Mouse (Mus musculus): ENCODE data around the gene Ube4a. TPM values are rescaled to one million over a fixed set of nuclear protein-coding genes. Genes with fewer than 3 reads are reported as not detected.
"Not testable (repeated sequence)": the region's sequence is repeated elsewhere in the genome, so short reads cannot be mapped to it uniquely, and the experiment has no call there.

Gene Ube4a
- total and polyA plus RNA-seq, 3 experiments = 6.4 to 121 (median 90.8) TPM

DNA sequence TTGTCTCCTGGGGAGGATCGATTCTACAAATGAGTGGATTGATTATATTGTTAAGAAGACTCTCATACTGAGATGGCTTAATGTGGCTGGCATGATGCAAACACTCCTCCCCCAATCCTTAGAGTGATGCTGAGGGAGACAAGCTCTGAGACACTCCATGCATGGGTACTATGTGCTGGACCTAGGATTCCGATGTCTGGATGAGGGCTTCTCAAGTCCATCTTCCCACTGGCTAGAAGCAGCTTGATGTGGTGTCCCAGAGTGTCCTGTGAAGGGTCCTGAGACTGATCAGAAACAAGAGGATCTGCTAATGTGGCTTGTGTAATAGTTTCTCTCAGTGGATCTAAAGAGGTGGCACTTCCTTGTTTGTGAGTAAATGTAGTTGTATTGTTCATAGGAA, 15.7 kb upstream of the Ube4a start:
- DNase-seq = no peak

DNA sequence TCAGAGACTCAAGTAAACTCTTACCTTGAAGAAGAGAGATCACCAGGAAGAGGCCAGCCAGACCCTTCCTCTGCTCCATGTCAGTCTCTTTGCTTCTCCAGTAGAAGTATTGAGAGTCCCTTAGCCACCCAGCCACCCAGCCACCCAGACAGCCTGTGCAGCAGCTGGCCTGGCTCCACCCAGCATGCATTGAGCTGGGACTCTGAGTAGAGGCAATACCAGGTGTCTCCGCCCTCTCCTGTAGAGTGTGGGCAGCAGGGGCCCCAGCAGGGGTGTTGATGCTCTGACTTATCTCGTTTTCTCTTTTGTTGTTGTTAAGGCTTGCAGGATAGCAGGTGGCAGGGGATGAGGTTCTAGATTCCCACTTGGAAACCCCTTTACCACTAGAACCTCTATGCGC, 14.8 kb upstream of the Ube4a start, which contains the start of gene Cd3g:
Gene Cd3g (minus strand): TSS at position 190 of the 400 bp plus-strand sequence.
- DNase-seq = no peak

DNA sequence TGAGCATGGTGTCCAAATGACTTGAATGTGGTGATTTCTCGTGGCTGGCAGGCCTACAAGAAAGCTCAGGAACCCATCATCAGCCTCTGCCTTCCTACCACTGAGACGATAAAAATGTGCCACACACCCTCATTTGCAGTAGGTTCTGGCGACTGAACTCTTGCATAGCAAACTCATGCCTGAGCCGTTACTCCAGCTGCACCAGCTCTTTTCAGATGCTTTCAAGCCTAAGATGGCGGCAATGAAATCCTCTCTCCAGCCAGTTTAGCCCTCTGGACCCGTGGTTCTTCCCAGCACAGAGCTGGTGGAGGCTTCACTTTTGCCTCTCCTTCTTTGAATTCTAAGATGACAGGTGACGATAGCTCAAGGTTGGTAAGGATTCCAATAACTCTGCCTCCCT, 14.4 kb upstream of the Ube4a start:
- no peak for DNase-seq

DNA sequence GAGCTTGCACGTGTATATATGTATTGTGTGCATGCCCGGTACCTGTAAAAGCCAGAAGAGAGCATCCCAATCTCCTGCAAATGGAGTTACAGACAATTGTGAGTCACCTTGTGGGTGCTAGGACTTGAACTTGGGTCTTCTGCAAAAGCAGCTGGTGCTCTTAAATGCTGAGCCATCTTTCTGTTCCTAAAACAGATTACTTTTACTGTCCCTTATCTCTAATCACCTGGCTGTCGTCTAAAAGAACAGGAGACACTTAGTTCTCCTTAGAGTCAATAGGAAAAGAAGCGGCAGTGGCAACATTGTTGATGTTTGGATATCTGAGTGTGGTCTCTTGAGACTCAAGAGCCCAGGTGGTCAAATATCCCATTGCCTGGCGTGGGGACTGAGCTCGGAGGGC, 12.4 kb upstream of the Ube4a start:
- DNase-seq = no peak

DNA sequence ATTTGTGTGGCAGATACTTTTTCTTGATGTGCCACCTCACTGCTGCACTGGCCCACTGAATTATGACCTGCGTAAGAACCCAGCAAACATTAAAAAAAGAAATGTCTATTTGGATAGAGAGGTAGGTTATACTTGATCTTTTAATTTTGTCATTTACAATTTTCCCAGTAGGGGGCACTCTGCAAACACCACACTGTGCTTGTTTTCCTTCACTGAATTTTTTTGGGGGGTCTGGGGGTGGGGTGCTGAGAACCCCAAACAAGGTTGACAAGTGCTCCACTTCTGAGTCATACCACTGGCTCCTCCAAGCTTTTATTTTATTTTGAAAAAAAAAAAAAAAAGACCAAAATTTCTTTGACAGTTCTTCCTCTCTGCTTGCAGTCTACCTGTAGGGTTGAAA, 4.0 kb upstream of the Ube4a start:
- DNase-seq = no peak

DNA sequence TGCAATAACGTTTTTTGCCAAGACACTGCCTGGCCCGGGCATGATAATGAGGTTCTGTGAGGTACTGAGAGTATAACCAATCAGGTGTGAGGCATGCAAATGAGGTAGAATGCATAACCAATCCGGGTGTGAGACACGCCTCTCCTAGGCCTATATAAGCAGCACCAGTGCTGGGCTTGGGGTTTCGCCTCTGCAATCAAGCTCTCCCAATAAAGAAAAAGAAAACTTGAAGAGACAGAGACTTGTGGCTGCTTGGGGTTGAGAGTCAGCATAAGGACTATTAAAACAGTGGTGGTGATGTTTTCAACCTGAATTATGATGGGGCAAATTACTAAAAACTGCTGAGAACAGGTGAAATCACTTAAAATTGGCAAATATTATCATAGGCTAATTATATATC, 2.4 kb upstream of the Ube4a start:
- not testable (repeated sequence) for DNase-seq

DNA sequence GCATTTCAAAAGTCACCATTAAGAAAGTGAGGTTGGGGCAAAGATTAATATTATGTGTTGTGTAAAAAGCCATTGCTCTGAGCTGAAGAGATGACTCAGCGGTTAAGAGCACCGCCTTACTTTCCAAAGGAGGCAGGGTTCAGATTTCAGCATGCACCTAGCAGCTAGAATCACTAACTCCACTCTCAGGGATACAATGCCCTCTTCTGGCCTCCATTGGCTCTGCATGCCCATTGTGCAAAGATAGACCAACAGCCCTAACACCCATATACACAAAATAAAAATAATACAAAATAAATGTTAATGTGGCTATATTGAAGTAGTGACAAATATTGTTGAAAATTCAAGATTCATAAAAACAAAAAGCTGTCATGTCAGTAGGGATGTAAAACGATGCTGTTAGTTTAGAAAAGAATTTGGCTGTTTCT, 1.4 kb upstream of the Ube4a start:
- DNase-seq = peak; percentile 87

DNA sequence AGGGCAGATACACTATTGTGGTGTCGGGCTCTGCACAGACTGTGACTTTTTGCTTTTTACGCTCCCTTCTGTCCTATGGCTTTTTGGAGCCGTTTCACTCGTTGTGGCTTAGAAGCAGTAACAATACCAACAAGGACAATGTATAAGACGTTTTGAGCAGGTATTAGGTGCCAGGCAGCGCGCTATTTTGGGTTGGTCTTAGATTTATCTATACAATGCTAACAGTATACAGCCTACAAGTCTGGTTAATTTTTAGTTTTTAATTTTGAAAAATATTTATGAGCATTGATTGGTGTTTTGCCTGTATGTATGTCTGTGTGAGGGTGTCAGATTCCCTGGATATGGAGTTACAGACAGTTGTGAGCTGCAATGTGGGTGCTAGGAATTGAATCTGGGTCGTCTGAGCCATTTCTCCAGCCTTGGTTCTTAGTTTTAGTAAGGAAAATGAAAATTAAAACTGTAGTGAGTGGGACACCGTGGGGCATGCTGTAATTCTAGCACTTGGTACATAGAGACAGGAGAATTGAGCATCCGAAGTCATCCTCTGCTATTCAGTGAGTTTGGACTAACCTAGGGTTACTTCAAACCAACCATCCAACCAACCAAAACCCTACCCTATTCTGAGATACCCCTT, 550 bp upstream of the Ube4a start:
- peak; percentile 6 for DNase-seq

DNA sequence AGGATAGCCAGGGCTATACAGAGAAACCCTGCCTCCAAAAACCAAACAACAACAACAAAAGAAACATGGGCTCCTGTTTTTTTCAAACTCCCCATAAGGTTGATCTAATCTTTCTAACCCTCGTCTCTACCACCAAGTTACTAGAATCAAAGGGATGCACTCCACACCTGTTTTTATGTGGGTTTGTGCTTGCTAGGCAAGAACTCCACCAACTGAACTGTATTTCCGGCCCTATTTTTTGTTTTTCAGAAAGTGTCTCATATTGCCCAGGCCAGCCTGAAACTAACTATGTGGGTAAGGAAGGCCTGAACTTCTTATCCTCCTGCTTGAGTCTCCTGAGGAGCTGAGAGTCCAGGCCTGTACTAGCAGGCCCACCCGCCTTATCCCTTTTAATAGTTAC, 11.0 kb downstream of the Ube4a start:
- no peak for DNase-seq

DNA sequence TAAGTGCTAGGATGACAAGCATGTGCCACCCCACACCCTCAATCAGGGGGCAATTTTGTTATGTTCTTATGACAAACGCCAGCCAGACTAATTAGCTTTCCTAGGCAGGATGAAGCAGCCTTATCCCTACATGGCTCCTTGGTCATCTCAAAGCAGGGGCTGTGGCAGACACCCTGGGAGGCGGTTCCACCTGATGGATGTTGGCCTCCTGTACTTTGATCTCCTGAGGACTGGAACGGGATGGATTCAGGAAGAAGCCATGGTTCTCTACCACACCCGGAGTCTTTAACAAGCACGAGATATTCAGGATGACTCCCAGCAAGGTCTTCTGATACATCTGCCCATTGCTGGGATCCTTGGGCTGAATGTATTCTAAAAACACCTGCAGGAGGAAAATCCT, 17.6 kb downstream of the Ube4a start:
- DNase-seq = no peak

DNA sequence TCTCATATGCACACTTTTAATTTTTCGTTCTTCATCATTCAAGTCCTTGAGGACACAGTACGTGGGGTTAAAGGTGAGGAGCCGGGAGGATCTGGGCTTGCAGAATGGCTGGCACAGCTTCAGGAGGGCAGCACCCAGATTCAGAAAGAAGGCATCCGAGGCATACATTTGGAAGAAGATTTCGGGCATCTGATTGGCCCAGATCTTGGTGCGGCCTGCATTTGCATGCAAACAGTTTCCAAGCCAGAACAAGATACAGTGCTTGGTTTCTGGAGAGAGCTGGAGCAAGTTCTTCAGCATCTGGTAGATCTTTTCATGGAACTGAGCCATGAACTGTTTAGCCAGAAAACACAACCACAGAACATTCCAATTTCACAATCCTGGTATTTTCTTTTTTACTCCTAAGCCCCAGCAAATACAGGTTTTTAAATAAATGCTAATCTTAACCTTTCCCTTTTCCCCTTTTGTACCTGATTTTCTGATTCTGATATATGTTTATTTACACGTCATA, 19.2 kb downstream of the Ube4a start:
- no peak for DNase-seq

DNA sequence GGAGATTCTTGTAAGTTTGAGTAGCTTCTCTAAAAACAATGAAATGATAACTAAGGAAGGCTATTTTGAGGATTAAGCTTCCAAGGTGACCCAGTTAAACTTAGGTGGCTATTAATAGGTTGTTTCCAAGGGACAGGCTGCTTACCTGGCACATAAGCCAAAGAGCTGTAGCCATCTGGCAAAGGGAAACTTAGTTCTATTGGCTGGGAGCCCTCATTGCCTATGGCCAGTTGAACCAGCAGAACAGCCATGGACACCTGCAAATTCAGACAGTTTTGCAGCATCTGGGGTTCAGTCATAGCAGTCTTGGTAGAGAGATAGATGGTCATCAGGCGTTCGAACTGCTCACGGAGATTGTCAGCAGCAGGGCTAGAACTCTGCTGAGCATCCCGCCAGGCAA, 23.0 kb downstream of the Ube4a start:
- DNase-seq = no peak

DNA sequence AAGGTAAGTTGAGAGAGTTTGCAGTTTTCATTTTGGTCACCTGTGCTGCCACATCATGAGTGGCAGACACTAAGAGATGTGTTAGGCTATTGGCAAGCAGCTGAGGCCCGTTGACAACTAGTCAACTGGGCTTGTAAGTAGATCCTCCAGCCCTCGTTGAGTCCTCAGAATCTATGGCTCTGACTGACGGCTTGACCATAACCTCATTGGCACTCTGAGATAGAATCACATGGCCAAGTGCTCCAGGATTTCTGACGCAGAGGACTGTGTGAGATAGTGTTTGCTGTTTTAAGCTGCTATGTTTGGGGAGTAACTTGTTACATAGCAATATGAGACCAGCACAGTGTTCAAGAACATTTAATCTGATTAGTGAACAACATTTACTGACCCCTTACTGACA, 23.6 kb downstream of the Ube4a start:
- no peak for DNase-seq

DNA sequence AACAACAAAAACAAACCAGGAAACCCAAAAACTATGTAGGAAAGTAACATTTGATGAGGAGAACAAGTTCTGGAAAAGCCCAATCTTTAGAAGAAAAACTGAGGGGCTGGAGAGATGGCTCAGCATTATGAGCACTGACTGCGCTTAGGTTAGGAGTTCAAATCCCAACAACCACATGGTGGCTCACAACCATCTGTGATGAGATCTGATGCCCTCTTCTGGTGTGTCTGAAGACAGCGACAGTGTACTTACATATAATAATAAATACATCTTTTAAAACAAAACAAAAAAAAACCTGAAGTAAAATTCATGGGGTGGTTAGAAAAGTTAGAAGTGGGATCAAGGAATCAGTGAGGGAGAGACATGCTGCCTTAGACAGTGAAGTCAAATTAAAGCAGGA, 43.9 kb downstream of the Ube4a start:
- DNase-seq = no peak

DNA sequence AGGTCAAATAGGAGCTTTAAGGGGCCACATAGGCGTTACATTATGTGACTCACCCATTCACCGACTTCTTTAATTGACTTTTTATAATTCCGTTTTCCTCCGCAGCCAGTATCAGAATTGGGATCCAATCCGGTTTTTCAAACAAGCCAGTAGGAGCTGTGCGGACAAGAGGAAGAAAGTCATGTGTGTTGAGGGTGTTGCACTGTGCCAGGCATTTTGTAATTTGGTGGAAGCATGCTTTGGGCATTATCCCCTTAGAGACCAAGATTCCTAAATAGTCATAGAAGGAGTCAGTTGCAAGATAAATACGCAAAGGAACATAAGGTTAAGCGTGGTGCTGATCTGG, 44.3 kb downstream of the Ube4a start:
- DNase-seq = no peak

DNA sequence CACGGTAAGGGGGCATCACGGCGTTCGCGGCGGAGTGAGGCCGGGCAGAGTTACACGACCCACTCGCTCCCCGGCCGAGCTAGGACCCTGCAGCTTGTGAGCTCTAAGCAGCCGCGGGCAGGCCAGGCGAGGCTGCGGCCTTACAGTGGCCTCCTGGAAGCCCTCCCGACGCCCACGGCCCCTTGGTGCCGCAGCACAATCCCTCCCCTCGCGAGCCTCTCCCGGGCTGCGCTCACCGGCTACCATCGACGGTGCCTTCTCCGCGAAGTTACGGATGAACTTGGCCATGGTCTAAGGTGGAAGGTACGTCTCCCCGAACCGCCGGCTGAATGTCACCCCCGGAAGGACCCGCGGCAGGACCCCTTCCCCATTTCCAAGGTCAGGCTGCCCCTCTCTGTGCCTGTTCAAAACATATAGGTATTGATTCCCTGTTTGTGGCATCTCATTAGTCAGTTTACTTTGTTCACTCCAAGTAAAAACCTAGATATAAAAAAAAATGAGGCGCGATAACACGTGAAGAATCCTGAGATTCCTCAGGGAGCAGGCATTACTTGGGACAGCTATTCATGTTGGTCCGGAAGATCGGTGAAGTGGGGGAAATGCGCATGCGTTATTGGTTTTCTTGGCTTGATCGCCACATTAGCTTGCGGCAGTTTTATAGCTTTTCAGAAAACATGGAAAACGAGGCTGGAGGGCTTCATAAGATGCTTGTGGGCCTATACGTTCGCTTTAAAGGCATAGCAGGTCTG, 44.9 kb downstream of the Ube4a start, which contains the start of gene Atp5l:
Gene Atp5l (minus strand): TSS at position 369 of the 749 bp plus-strand sequence.
- DNase-seq = peak; percentile 88

DNA sequence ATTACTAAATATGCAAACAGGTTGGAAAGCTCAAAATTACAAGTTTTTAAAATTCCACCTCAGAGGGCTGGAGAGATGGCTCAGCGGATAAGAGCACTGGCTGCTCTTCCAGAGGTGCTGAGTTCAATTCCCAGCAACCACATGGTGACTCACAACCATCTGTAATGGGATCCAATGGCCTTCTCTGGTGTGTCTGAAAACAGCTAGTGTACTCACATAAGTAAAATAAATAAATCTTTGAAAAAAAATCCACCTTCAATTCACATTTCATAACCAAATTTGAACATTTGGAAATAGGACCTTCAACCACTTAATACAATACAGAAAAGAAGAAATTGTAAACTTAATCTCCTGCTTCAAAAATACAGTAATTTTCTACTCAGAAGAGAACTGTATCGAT, 45.8 kb downstream of the Ube4a start:
- DNase-seq = no peak

DNA sequence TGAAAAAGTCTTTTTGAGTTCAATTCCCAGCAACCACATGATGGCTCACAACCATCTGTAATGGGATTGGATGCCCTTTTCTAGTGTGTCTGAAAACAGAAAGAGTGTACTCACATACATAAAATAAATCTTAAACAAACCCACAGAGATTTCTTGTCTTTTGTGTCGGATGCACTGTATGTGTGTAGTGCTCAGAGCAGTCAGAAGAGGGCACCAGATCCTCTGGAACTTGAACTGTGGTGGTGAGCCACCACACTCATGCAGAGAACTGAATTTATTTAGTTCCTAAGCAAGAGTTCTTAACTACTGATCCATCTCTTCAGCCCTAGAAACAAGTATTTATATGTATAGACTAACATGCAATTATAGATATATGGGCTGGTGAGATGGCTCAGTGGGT, 49.2 kb downstream of the Ube4a start:
- DNase-seq = peak; percentile 23

DNA sequence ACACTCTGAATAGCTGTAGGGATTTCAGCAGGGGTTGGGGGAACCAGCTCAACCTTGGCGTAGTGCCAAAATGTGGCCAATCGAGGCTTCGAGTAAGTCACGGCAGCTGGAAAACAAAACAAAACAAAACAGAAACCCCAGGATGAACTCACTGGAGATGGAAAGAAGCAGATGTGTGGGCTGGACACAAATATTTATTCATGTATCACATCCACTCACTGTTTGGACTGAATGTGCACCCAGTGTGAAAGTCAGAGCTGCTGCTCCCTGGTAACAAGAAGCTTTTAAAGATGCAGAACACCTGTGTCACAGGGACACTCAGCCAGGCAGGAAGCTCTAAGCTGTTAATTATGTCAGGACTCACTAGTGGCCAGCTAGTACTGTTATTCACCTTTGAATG, 50.7 kb downstream of the Ube4a start:
- DNase-seq = no peak

DNA sequence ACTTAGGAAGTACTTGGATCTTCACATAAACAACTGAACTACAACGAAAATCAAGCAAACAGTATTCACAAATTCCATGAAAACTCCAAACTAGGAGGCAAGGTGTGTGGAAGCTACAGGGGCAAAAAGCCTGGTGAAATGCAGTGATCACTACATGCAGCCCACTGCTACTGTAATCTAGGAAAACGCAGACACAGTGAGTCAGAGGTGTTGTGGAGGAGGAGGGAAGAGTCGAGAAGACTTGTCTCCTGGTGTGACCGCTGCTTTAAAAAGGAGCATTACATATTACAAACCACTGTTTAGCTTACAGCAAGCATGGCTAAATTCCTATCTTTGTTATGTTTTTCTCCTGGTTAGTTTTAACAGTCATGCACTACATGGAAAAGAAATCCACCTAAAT, 54.0 kb downstream of the Ube4a start:
- DNase-seq = no peak

DNA sequence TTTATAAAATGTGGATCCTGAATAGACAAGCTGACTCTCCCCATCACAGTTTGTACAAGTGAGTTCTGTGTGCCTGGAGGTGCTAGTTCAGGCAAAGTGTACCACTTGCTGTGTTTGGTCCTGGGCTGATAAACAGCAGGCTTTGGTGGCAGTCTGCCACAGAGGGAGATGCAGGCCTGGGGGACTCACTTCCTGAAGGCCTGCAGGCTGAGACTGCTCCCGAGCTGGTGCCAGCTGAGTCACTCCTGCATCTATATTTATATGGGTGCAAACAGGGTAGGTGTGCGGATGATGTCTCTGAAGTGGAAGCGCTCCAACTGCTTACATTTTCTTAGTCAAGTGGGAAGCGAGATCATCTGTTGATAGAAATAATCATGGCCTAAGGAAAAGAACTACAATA, 59.8 kb downstream of the Ube4a start:
- peak; percentile 33 for DNase-seq

DNA sequence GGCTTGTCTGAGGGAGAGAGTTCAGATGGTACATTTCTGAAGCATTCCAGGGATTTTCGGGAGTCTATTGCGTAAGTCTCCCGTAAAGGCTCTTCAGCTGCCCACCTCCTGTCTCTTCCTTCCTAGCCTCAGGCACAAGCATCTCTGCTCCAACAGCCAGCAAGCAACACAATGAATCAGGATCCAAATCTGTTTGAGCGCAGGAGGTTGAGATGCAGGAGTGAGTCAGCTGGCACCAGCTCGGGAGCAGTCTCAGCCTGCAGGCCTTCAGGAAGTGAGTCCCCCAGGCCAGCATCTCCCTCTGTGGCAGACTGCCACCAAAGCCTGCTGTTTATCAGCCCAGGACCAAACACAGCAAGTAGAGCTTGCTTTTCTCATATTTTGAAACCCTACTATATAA, 60.4 kb downstream of the Ube4a start:
- peak; percentile 84 for DNase-seq

DNA sequence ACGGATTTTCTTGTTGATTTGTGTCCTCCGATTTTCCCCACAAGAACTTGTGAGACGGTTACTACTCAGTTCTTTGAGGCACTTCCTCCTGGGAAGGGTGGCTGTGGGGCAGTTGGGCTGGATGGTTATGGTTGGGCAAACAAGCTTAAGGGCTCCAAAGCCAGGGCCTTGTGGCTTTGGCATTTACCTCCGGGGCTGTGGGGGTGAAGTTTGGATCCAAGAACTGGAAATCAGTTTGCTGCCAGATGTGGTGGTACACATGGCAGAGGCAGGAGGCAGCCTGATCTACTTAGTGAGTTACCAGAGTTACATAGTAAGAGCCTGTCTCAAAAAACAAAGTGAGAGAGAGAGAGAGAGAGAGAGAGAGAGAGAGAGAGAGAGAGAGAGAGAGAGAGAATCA, 61.5 kb downstream of the Ube4a start:
- no peak for DNase-seq

DNA sequence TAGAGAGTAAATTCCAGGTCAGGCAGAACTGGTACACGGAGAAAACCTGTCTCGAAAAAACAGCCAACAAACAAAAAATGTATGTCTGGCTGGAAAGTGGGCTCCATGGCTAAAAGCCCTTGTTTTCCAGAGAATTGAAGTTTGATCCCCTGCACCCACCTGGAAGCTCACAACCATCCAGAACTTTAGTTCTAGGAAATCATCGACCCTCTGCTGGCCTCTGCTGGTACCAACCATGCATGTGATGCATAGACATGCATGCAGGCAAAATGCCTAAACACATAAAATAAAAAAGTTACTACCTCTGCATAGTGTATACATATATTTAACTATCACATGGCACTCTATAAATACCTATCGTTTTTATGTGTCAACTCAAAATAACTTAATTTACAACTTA, 65.0 kb downstream of the Ube4a start:
- no peak for DNase-seq
